Mouse (Mus musculus): ENCODE data around the gene Fbxw4.

The Fbxw4 gene

GRCm38 (mm10) chr19:45659738-45660502 lies at the start of gene Fbxw4:
Gene Fbxw4, minus strand, starts transcription at chr19:45660312.
- peak; percentile 86 for DNase-seq

- no peak for DNase-seq
These were observed 48.6 kb upstream of the Fbxw4 start for GRCm38 (mm10) chr19:45708704-45709103.

GRCm38 (mm10) chr19:45696281-45696600 lies 36.1 kb upstream of the Fbxw4 start:
- DNase-seq: no peak

- DNase-seq: no peak
These were observed 35.6 kb upstream of the Fbxw4 start for GRCm38 (mm10) chr19:45695496-45696280.

GRCm38 (mm10) chr19:45694056-45694455 lies 33.9 kb upstream of the Fbxw4 start:
- DNase-seq: no peak

- DNase-seq: no peak
These were observed 32.1 kb upstream of the Fbxw4 start for GRCm38 (mm10) chr19:45692211-45692610.

GRCm38 (mm10) chr19:45691001-45691535 lies 31.0 kb upstream of the Fbxw4 start:
- DNase-seq: no peak

- DNase-seq: no peak
These were observed 26.9 kb upstream of the Fbxw4 start for GRCm38 (mm10) chr19:45687001-45687400.

- no peak for DNase-seq
These were observed 23.6 kb upstream of the Fbxw4 start for GRCm38 (mm10) chr19:45683676-45684075.

GRCm38 (mm10) chr19:45680495-45681130 lies 20.5 kb upstream of the Fbxw4 start:
- DNase-seq: no peak

GRCm38 (mm10) chr19:45676723-45677269 lies 16.7 kb upstream of the Fbxw4 start:
- DNase-seq: no peak

GRCm38 (mm10) chr19:45675720-45676581 lies 15.8 kb upstream of the Fbxw4 start:
- DNase-seq: peak in 1 of 2 experiments; percentile 12

GRCm38 (mm10) chr19:45675196-45675595 lies 15.1 kb upstream of the Fbxw4 start:
- DNase-seq: no peak

GRCm38 (mm10) chr19:45672971-45673370 lies 12.9 kb upstream of the Fbxw4 start:
- DNase-seq: no peak

- DNase-seq: no peak
These were observed 8.9 kb upstream of the Fbxw4 start for GRCm38 (mm10) chr19:45668986-45669385.

- DNase-seq: no peak
These were observed 3.7 kb upstream of the Fbxw4 start for GRCm38 (mm10) chr19:45663851-45664250.

GRCm38 (mm10) chr19:45660503-45660790 lies 335 bp upstream of the Fbxw4 start:
- DNase-seq: no peak

- DNase-seq: no peak
These were observed 793 bp downstream of the Fbxw4 start for GRCm38 (mm10) chr19:45659301-45659737.

- no peak for DNase-seq
These were observed 1.4 kb downstream of the Fbxw4 start for GRCm38 (mm10) chr19:45658556-45659268.

GRCm38 (mm10) chr19:45657828-45658227 lies 2.3 kb downstream of the Fbxw4 start:
- no peak for DNase-seq

- DNase-seq: no peak
These were observed 3.1 kb downstream of the Fbxw4 start for GRCm38 (mm10) chr19:45656810-45657595.
